Mouse (Mus musculus): ENCODE measurements around the gene Igf2bp2. TPM values are rescaled to one million over a fixed set of nuclear protein-coding genes. Genes with fewer than 3 reads are reported as not detected.

Igf2bp2 gene
- polyA plus RNA-seq, 1 experiment from 2014 or later = 132 TPM

- Histone ChIP-seq H3K9ac (ENCODE audit: low read depth, low read length) (no peak overlapping the region), H3K9me3 (ENCODE audit: control insufficient read depth, low read length) (no peaks in the 10 kb centered on the region), H3K27me3 (ENCODE audit: control insufficient read depth, insufficient read depth, low read length) (no peaks in the 10 kb centered on the region), H3K4me3 (ENCODE audit: low read depth, low read length) (no peak overlapping the region), H3K4me2 (replicated peaks; ENCODE audit: low read depth, low read length) (no peak overlapping the region), H3K4me1 (replicated peaks; ENCODE audit: control insufficient read depth, insufficient read depth, low read length) (no peaks in the 10 kb centered on the region), H3K27ac (ENCODE audit: low read depth, low read length) (no peak overlapping the region), H3K36me3 (ENCODE audit: control insufficient read depth, insufficient read depth, low read length) (no peaks in the 10 kb centered on the region)
- WGBS = 94% methylated on average over 11 of the region's 11 CpGs
- DNase-seq (ENCODE audit: low spot score) = no peak
- no peak for ATAC-seq (ENCODE audit: low FRiP score)
Measured at GRCm38 (mm10) chr16:22152941-22153444, 10.1 kb downstream of the Igf2bp2 start.

- Histone ChIP-seq H3K4me2 (replicated peaks; ENCODE audit: low read depth, low read length) (0 out of 2 replicates have a peak overlapping the region, but pooled peaks have one; percentile 15), H3K36me3 (ENCODE audit: control insufficient read depth, insufficient read depth, low read length) (no peaks in the 10 kb centered on the region), H3K27ac (ENCODE audit: low read depth, low read length) (no peak overlapping the region), H3K9me3 (ENCODE audit: control insufficient read depth, low read length) (no peaks in the 10 kb centered on the region), H3K9ac (ENCODE audit: low read depth, low read length) (peak overlapping the region; percentile 45; the same call in 1 of the 2 replicates), H3K4me1 (replicated peaks; ENCODE audit: control insufficient read depth, insufficient read depth, low read length) (no peaks in the 10 kb centered on the region), H3K27me3 (ENCODE audit: control insufficient read depth, insufficient read depth, low read length) (no peaks in the 10 kb centered on the region), H3K4me3 (ENCODE audit: low read depth, low read length) (no peak overlapping the region)
- 17% methylated on average over 9 of the region's 11 CpGs for WGBS
- DNase-seq (ENCODE audit: low spot score) = no peak
- ATAC-seq (ENCODE audit: low FRiP score) = peak; percentile 51; the same call in 1 of the 2 replicates
Measured at GRCm38 (mm10) chr16:22151706-22152315, 11.3 kb downstream of the Igf2bp2 start.

- Histone ChIP-seq H3K9ac (ENCODE audit: low read depth, low read length) (no peak overlapping the region), H3K27ac (ENCODE audit: low read depth, low read length) (no peak overlapping the region), H3K36me3 (ENCODE audit: control insufficient read depth, insufficient read depth, low read length) (no peaks in the 10 kb centered on the region), H3K4me2 (replicated peaks; ENCODE audit: low read depth, low read length) (no peak overlapping the region), H3K4me1 (replicated peaks; ENCODE audit: control insufficient read depth, insufficient read depth, low read length) (no peaks in the 10 kb centered on the region), H3K27me3 (ENCODE audit: control insufficient read depth, insufficient read depth, low read length) (no peaks in the 10 kb centered on the region), H3K9me3 (ENCODE audit: control insufficient read depth, low read length) (no peaks in the 10 kb centered on the region), H3K4me3 (ENCODE audit: low read depth, low read length) (no peak overlapping the region)
- DNase-seq (ENCODE audit: low spot score) = no peak
- no peak for ATAC-seq (ENCODE audit: low FRiP score)
- 41% methylated on average over 2 of the region's 2 CpGs for WGBS
Measured at GRCm38 (mm10) chr16:22150421-22150820, 12.7 kb downstream of the Igf2bp2 start.

- WGBS = 35% methylated on average over 10 of the region's 10 CpGs
- Histone ChIP-seq H3K4me2 (replicated peaks; ENCODE audit: low read depth, low read length) (no peak overlapping the region), H3K9ac (ENCODE audit: low read depth, low read length) (no peak overlapping the region), H3K4me3 (ENCODE audit: low read depth, low read length) (no peak overlapping the region), H3K4me1 (replicated peaks; ENCODE audit: control insufficient read depth, insufficient read depth, low read length) (no peaks in the 10 kb centered on the region), H3K27me3 (ENCODE audit: control insufficient read depth, insufficient read depth, low read length) (no peaks in the 10 kb centered on the region), H3K36me3 (ENCODE audit: control insufficient read depth, insufficient read depth, low read length) (no peaks in the 10 kb centered on the region), H3K9me3 (ENCODE audit: control insufficient read depth, low read length) (no peaks in the 10 kb centered on the region), H3K27ac (ENCODE audit: low read depth, low read length) (no peak overlapping the region)
- DNase-seq (ENCODE audit: low spot score) (no peak), ATAC-seq (ENCODE audit: low FRiP score) (no peak)
Measured at GRCm38 (mm10) chr16:22149659-22150345, 13.3 kb downstream of the Igf2bp2 start.

GRCm38 (mm10) chr16:22149076-22149475 lies 14.0 kb downstream of the Igf2bp2 start:
- no peak overlapping the region for H3K4me2 ChIP-seq (replicated peaks; ENCODE audit: low read depth, low read length)
- H3K4me1 ChIP-seq (replicated peaks; ENCODE audit: control insufficient read depth, insufficient read depth, low read length) = no peaks in the 10 kb centered on the region
- no peaks in the 10 kb centered on the region for H3K36me3 ChIP-seq (ENCODE audit: control insufficient read depth, insufficient read depth, low read length)
- no peak overlapping the region for H3K4me3 ChIP-seq (ENCODE audit: low read depth, low read length)
- no peaks in the 10 kb centered on the region for H3K9me3 ChIP-seq (ENCODE audit: control insufficient read depth, low read length)
- no peaks in the 10 kb centered on the region for H3K27me3 ChIP-seq (ENCODE audit: control insufficient read depth, insufficient read depth, low read length)
- H3K27ac ChIP-seq (ENCODE audit: low read depth, low read length) = no peak overlapping the region
- DNase-seq (ENCODE audit: low spot score) (no peak), ATAC-seq (ENCODE audit: low FRiP score) (no peak)
- H3K9ac ChIP-seq (ENCODE audit: low read depth, low read length) = no peak overlapping the region
- WGBS = 33% methylated on average over 2 of the region's 2 CpGs

- no peak for DNase-seq (ENCODE audit: low spot score)
- Histone ChIP-seq H3K4me2 (replicated peaks; ENCODE audit: low read depth, low read length) (no peak overlapping the region), H3K9ac (ENCODE audit: low read depth, low read length) (no peak overlapping the region), H3K27ac (ENCODE audit: low read depth, low read length) (no peak overlapping the region), H3K9me3 (ENCODE audit: control insufficient read depth, low read length) (no peaks in the 10 kb centered on the region), H3K4me3 (ENCODE audit: low read depth, low read length) (no peak overlapping the region), H3K4me1 (replicated peaks; ENCODE audit: control insufficient read depth, insufficient read depth, low read length) (no peaks in the 10 kb centered on the region), H3K27me3 (ENCODE audit: control insufficient read depth, insufficient read depth, low read length) (no peaks in the 10 kb centered on the region), H3K36me3 (ENCODE audit: control insufficient read depth, insufficient read depth, low read length) (no peaks in the 10 kb centered on the region)
- no peak for ATAC-seq (ENCODE audit: low FRiP score)
- WGBS = 54% methylated on average over 1 of the region's 1 CpGs
Measured at GRCm38 (mm10) chr16:22147131-22147530, 16.0 kb downstream of the Igf2bp2 start.

GRCm38 (mm10) chr16:22146071-22146470 lies 17.0 kb downstream of the Igf2bp2 start:
- Histone ChIP-seq H3K4me3 (ENCODE audit: low read depth, low read length) (no peak overlapping the region), H3K36me3 (ENCODE audit: control insufficient read depth, insufficient read depth, low read length) (no peaks in the 10 kb centered on the region), H3K27ac (ENCODE audit: low read depth, low read length) (no peak overlapping the region), H3K4me2 (replicated peaks; ENCODE audit: low read depth, low read length) (no peak overlapping the region), H3K9ac (ENCODE audit: low read depth, low read length) (no peak overlapping the region), H3K4me1 (replicated peaks; ENCODE audit: control insufficient read depth, insufficient read depth, low read length) (no peaks in the 10 kb centered on the region), H3K9me3 (ENCODE audit: control insufficient read depth, low read length) (no peaks in the 10 kb centered on the region), H3K27me3 (ENCODE audit: control insufficient read depth, insufficient read depth, low read length) (no peaks in the 10 kb centered on the region)
- WGBS = 94% methylated on average over 7 of the region's 7 CpGs
- ATAC-seq (ENCODE audit: low FRiP score) = no peak
- no peak for DNase-seq (ENCODE audit: low spot score)

GRCm38 (mm10) chr16:22144490-22144889 lies 18.6 kb downstream of the Igf2bp2 start:
- Histone ChIP-seq H3K4me3 (ENCODE audit: low read depth, low read length) (no peak overlapping the region), H3K36me3 (ENCODE audit: control insufficient read depth, insufficient read depth, low read length) (no peaks in the 10 kb centered on the region), H3K4me2 (replicated peaks; ENCODE audit: low read depth, low read length) (no peak overlapping the region), H3K27ac (ENCODE audit: low read depth, low read length) (no peak overlapping the region), H3K27me3 (ENCODE audit: control insufficient read depth, insufficient read depth, low read length) (no peaks in the 10 kb centered on the region), H3K9ac (ENCODE audit: low read depth, low read length) (no peak overlapping the region), H3K9me3 (ENCODE audit: control insufficient read depth, low read length) (no peaks in the 10 kb centered on the region), H3K4me1 (replicated peaks; ENCODE audit: control insufficient read depth, insufficient read depth, low read length) (no peaks in the 10 kb centered on the region)
- DNase-seq (ENCODE audit: low spot score) = no peak
- 93% methylated on average over 6 of the region's 6 CpGs for WGBS
- ATAC-seq (ENCODE audit: low FRiP score) = no peak

GRCm38 (mm10) chr16:22140861-22141260 lies 22.2 kb downstream of the Igf2bp2 start:
- no peaks in the 10 kb centered on the region for H3K9me3 ChIP-seq (ENCODE audit: control insufficient read depth, low read length)
- no peak for ATAC-seq (ENCODE audit: low FRiP score)
- no peaks in the 10 kb centered on the region for H3K27me3 ChIP-seq (ENCODE audit: control insufficient read depth, insufficient read depth, low read length)
- no peak overlapping the region for H3K27ac ChIP-seq (ENCODE audit: low read depth, low read length)
- H3K4me3 ChIP-seq (ENCODE audit: low read depth, low read length) = no peak overlapping the region
- 76% methylated on average over 6 of the region's 6 CpGs for WGBS
- H3K4me2 ChIP-seq (replicated peaks; ENCODE audit: low read depth, low read length) = no peak overlapping the region
- H3K36me3 ChIP-seq (ENCODE audit: control insufficient read depth, insufficient read depth, low read length) = no peaks in the 10 kb centered on the region
- no peaks in the 10 kb centered on the region for H3K4me1 ChIP-seq (replicated peaks; ENCODE audit: control insufficient read depth, insufficient read depth, low read length)
- DNase-seq (ENCODE audit: low spot score) = no peak
- H3K9ac ChIP-seq (ENCODE audit: low read depth, low read length) = no peak overlapping the region
